Mouse (Mus musculus) G1E (cell line): Measurements from ENCODE around the gene Pheta1.

ENCODE experiments used
- CTCF ChIP-seq: IDR thresholded peaks from 2 replicates; pipeline ENCODE4 v1.5.1; 2012; ENCODE audit warnings: low read depth, low read length, inconsistent platforms, mixed read lengths
- GATA1 ChIP-seq: IDR thresholded peaks from 2 replicates; pipeline ENCODE4 v1.6.1; 2012; ENCODE audit warnings: borderline replicate concordance, low read length, inconsistent platforms, mixed read lengths
- POLR2AphosphoS5 ChIP-seq: IDR thresholded peaks from 2 replicates; pipeline ENCODE4 v1.6.1; 2012; ENCODE audit warnings: low read depth, low read length, inconsistent platforms; ENCODE audit not compliant: insufficient replicate concordance
- TAL1 ChIP-seq: conservative IDR thresholded peaks from 2 replicates; pipeline ENCODE4 v1.6.1; 2012; ENCODE audit warnings: low read depth, low read length, inconsistent platforms, mixed read lengths

DNA sequence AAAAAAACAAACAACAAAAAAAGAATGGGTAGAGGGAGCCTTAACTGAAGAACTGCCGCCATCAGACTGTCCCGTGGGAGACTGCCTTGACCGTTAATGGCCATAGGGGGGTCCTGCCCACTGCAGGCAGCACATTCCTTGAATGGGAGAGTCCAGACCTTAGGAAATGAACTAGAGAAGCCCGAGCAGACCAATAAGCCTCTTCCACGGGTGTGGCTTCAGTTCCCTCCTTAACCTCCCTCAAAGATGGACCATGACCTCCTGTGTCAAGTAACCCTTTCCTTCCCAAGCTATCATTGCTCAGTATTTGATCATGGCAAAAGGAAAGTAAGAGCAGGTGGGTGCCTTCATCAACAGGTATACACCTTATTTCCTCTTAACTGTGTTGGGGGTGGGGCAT lies 13.2 kb downstream of the Pheta1 start:
- no peak for TF ChIP-seq CTCF
- TF ChIP-seq TAL1: no peak
- no peak for TF ChIP-seq GATA1
- no peak for TF ChIP-seq POLR2AphosphoS5
